24 mouse cellular contexts compared by ENCODE assay signal in the genomic region with DNA sequence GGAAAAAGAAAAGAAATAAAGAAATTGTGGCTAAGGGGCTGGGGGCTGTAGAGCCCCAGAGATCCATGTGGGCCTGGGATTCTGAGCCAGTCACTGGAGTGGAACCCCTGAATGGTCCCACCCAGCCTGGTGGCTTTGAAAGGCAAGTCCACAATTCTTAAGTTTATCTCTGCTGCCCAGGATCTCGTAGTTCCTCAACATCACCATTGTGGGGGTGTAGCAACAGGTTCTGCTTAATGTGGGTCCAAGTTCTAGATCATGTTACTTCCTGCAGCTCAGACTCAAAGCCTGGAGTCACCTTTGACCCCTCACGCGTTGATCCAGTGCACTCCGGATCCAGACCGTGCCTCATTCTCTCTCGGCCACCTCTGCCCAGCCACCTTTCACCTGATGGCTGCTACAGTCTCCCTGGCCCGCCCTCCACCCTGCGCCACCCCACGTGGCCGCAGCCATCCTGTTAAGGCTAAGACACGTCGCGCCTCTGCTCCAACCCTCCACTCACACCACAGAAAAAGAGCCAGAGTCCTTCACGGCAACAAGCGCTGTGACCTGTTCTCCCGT. TPM values are rescaled to one million over a fixed set of nuclear protein-coding genes. Genes with fewer than 3 reads are reported as not detected.
DNase-seq lines count a peak whose midpoint lies in the region; ATAC-seq and TF ChIP-seq lines count a peak whose summit lies in the region.
"Had no signal": no experiment of that assay in that cellular context is flagged by ENCODE, and none has a peak within 500 bp of the region (broad histone marks: within the 10 kb centered on the region; RNA-seq: fewer than 3 reads in every experiment).

No protein-coding gene starts in this region.

- no peaks in the 10 kb centered on the region for H3K79me2 ChIP-seq in heart, adult 2 months (replicated peaks; ENCODE audit: control insufficient read depth, insufficient read depth, low read length)

- peak overlapping the region; percentile 80 for H3K27ac ChIP-seq in heart, adult 2 months
- no peak overlapping the region for H3K27ac ChIP-seq in kidney, embryonic 16.5 days (ENCODE audit: low read length)
- peak overlapping the region; percentile 78; the same call in 1 of the 2 replicates for H3K27ac ChIP-seq in kidney, embryonic 15.5 days
- H3K27ac ChIP-seq in stomach, postnatal 0 days (replicated peaks): peak overlapping the region; percentile 72
- H3K27ac ChIP-seq: forebrain, embryonic 12.5 days; limb, embryonic 13.5 days; liver, embryonic 14.5 days; midbrain, embryonic 13.5 days had no signal

- peaks cover 30% of the 10 kb centered on the region for H3K4me1 ChIP-seq in heart, adult 2 months (ENCODE audit: control insufficient read depth, insufficient read depth, low read length)
- peaks cover 71% of the 10 kb centered on the region for H3K4me1 ChIP-seq in kidney, embryonic 16.5 days (ENCODE audit: insufficient read depth, low read length)
- H3K4me1 ChIP-seq in kidney, embryonic 15.5 days: peaks cover 75% of the 10 kb centered on the region
- H3K4me1 ChIP-seq in stomach, postnatal 0 days (replicated peaks; ENCODE audit: control insufficient read depth, insufficient read depth): peaks cover 19% of the 10 kb centered on the region

- intact Hi-C loops in heart, adult 2 months (cut with DNase I): no loop called here

- 82% methylated on average over 16 of the region's 16 CpGs for WGBS in heart, adult 2 months
- WGBS in kidney, embryonic 16.5 days: 62% methylated on average over 16 of the region's 16 CpGs
- 71% methylated on average over 16 of the region's 16 CpGs for WGBS in kidney, embryonic 15.5 days
- WGBS in stomach, postnatal 0 days: 75% methylated on average over 16 of the region's 16 CpGs

- H3K9ac ChIP-seq in heart, adult 2 months (ENCODE audit: low read depth, low read length): no peak overlapping the region
- no peak overlapping the region for H3K9ac ChIP-seq in kidney, embryonic 16.5 days (replicated peaks; ENCODE audit: low read length)
- H3K9ac ChIP-seq in kidney, embryonic 15.5 days: no peak overlapping the region
- no peak overlapping the region for H3K9ac ChIP-seq in stomach, postnatal 0 days (ENCODE audit: low read length)
- H3K9ac ChIP-seq: forebrain, embryonic 12.5 days; limb, embryonic 13.5 days; liver, embryonic 14.5 days; midbrain, embryonic 13.5 days had no signal

- no peaks in the 10 kb centered on the region for H3K9me3 ChIP-seq in kidney, embryonic 16.5 days (ENCODE audit: low read length)
- no peaks in the 10 kb centered on the region for H3K9me3 ChIP-seq in kidney, embryonic 15.5 days (replicated peaks)
- no peaks in the 10 kb centered on the region for H3K9me3 ChIP-seq in stomach, postnatal 0 days (ENCODE audit: control insufficient read depth, low read length)
- H3K9me3 ChIP-seq: forebrain, embryonic 12.5 days; hindbrain, embryonic 10.5 days; limb, embryonic 13.5 days; midbrain, embryonic 13.5 days had no signal

- no peak overlapping the region for H3K4me3 ChIP-seq in heart, adult 2 months
- no peak overlapping the region for H3K4me3 ChIP-seq in kidney, embryonic 16.5 days (ENCODE audit: low read length)
- no peak overlapping the region for H3K4me3 ChIP-seq in kidney, embryonic 15.5 days (replicated peaks)
- H3K4me3 ChIP-seq in stomach, postnatal 0 days (ENCODE audit: low read depth, low read length): no peak overlapping the region
- H3K4me3 ChIP-seq: forebrain, embryonic 12.5 days; hindbrain, embryonic 10.5 days; limb, embryonic 13.5 days; midbrain, embryonic 13.5 days had no signal

- H3K36me3 ChIP-seq in heart, adult 2 months (ENCODE audit: control insufficient read depth, insufficient read depth, low read length): peaks cover 2% of the 10 kb centered on the region
- no peaks in the 10 kb centered on the region for H3K36me3 ChIP-seq in kidney, embryonic 16.5 days (ENCODE audit: insufficient read depth, low read length)
- H3K36me3 ChIP-seq in kidney, embryonic 15.5 days: no peaks in the 10 kb centered on the region
- peaks cover 3% of the 10 kb centered on the region; the same call in 1 of the 2 replicates for H3K36me3 ChIP-seq in stomach, postnatal 0 days (ENCODE audit: control insufficient read depth, insufficient read depth, low read length)
- H3K36me3 ChIP-seq: forebrain, embryonic 12.5 days; hindbrain, embryonic 10.5 days; limb, embryonic 13.5 days; midbrain, embryonic 13.5 days had no signal

- no peak for TF ChIP-seq POLR2A in heart, adult 2 months (IDR thresholded peaks at IDR 0.05; ENCODE audit: insufficient read depth, low read depth, low read length)

- H3K4me2 ChIP-seq in kidney, embryonic 16.5 days (replicated peaks; ENCODE audit: low read depth, low read length): no peak overlapping the region
- H3K4me2 ChIP-seq in kidney, embryonic 15.5 days: no peak overlapping the region
- H3K4me2 ChIP-seq in stomach, postnatal 0 days (replicated peaks; ENCODE audit: low read depth): no peak overlapping the region
- H3K4me2 ChIP-seq: forebrain, embryonic 12.5 days; limb, embryonic 13.5 days; midbrain, embryonic 13.5 days had no signal

- DNase-seq in heart, adult 2 months: no peak
- DNase-seq in heart, adult 8-10 months (ENCODE audit: low spot score): no peak
- DNase-seq in kidney, adult 18-20 months: peak; percentile 56
- peak; percentile 72 for DNase-seq in stomach, postnatal 0 days (ENCODE audit: low spot score)
- no peak for DNase-seq in frontal cortex, postnatal 10 days (ENCODE audit: low spot score in 2 of 2)
- no peak for DNase-seq in spleen, postnatal 14 days (ENCODE audit: low spot score in 2 of 2)
- DNase-seq: cerebellum, adult 9-10 months; embryo, embryonic 11 days; right cerebral cortex, postnatal 25 days; thymus, adult 18-20 months had no signal

- no peak for ATAC-seq in kidney, embryonic 16.5 days (ENCODE audit: low FRiP score, low TSS enrichment)
- ATAC-seq in kidney, embryonic 15.5 days (replicated peaks; ENCODE audit: low FRiP score): no peak
- peak; percentile 53 for ATAC-seq in stomach, postnatal 0 days (ENCODE audit: low FRiP score, low TSS enrichment)
- ATAC-seq: midbrain, embryonic 13.5 days had no signal

- no peak for TF ChIP-seq EP300 in heart, adult 2 months (IDR thresholded peaks at IDR 0.05; ENCODE audit: insufficient read depth, low read depth, low read length)
- TF ChIP-seq EP300 in stomach, postnatal 0 days (optimal IDR thresholded peaks at IDR 0.05): no peak

- no peaks in the 10 kb centered on the region for H3K27me3 ChIP-seq in heart, adult 2 months (ENCODE audit: control insufficient read depth, insufficient read depth, low read length)
- H3K27me3 ChIP-seq in kidney, embryonic 16.5 days (ENCODE audit: insufficient read depth, low read length): no peaks in the 10 kb centered on the region
- H3K27me3 ChIP-seq in kidney, embryonic 15.5 days: peaks cover 25% of the 10 kb centered on the region
- no peaks in the 10 kb centered on the region for H3K27me3 ChIP-seq in stomach, postnatal 0 days (ENCODE audit: control insufficient read depth, insufficient read depth, low read length)

- no peak for TF ChIP-seq CTCF in heart, adult 2 months (IDR thresholded peaks at IDR 0.05)
- no peak for TF ChIP-seq CTCF in stomach, postnatal 0 days (IDR thresholded peaks at IDR 0.05; ENCODE audit: low read depth)

RNA-seq across cellular contexts. Expression of a gene that starts 5.4 kb away (rescaled TPM):
- 10 to 100 TPM; 56.4 to 68.6 TPM for total RNA-seq in heart, adult 2 months (2021)
- polyA plus RNA-seq in heart, adult 2 months (2012; rRNA removed): 61.9 and 84.0 TPM in 2 replicates
- total RNA-seq in heart, adult 8-10 months (2022): 10 to 100 TPM; 44.8 to 57.2 (median 49.5) TPM
- 71.2 and 93.4 TPM in 2 replicates for polyA plus RNA-seq in kidney, embryonic 16.5 days (2015; fragmentation: Nextera tagmentation; extraction: Ambion mirVana)
- polyA plus RNA-seq in kidney, embryonic 15.5 days (2015; fragmentation: Nextera tagmentation; extraction: Ambion mirVana): 51.0 and 62.7 TPM in 2 replicates
- polyA plus RNA-seq in stomach, postnatal 0 days (2015; fragmentation: Nextera tagmentation; extraction: Ambion mirVana): 123 and 131 TPM in 2 replicates

RNA-seq across cellular contexts. Expression of a gene that starts 30.3 kb away (rescaled TPM):
- not detected for total RNA-seq in heart, adult 2 months (2021)
- polyA plus RNA-seq in heart, adult 2 months (2012; rRNA removed): 0.23 and 0.27 TPM in 2 replicates
- not detected for total RNA-seq in heart, adult 8-10 months (2022)
- 0.19 and 0.31 TPM in 2 replicates for polyA plus RNA-seq in kidney, embryonic 16.5 days (2015; fragmentation: Nextera tagmentation; extraction: Ambion mirVana)
- polyA plus RNA-seq in kidney, embryonic 15.5 days (2015; fragmentation: Nextera tagmentation; extraction: Ambion mirVana): 0.17 and 0.62 TPM in 2 replicates
- polyA plus RNA-seq in stomach, postnatal 0 days (2015; fragmentation: Nextera tagmentation; extraction: Ambion mirVana): 0.39 and 0.73 TPM in 2 replicates
- total RNA-seq: gastrocnemius, postnatal 4 days; megakaryocyte progenitor cell, adult 5-6 weeks had no signal
- polyA plus RNA-seq: limb, embryonic 13.5 days; liver, embryonic 14.5 days had no signal

RNA-seq across cellular contexts. Expression of a gene that starts 52.7 kb away (rescaled TPM):
- not detected for total RNA-seq in heart, adult 2 months (2021)
- polyA plus RNA-seq in heart, adult 2 months (2012; rRNA removed): not detected in 2 replicates
- not detected for total RNA-seq in heart, adult 8-10 months (2022)
- 1.2 and 2.6 TPM in 2 replicates for polyA plus RNA-seq in kidney, embryonic 16.5 days (2015; fragmentation: Nextera tagmentation; extraction: Ambion mirVana)
- polyA plus RNA-seq in kidney, embryonic 15.5 days (2015; fragmentation: Nextera tagmentation; extraction: Ambion mirVana): 0.26 and 0.39 TPM in 2 replicates
- polyA plus RNA-seq in stomach, postnatal 0 days (2015; fragmentation: Nextera tagmentation; extraction: Ambion mirVana): not detected in 2 replicates
- total RNA-seq: adrenal gland, postnatal 4 days; gastrocnemius, postnatal 4 days; left cerebral cortex, adult 8-10 months; megakaryocyte progenitor cell, adult 5-6 weeks had no signal
- polyA plus RNA-seq: forebrain, embryonic 12.5 days; limb, embryonic 13.5 days; liver, embryonic 14.5 days; lung, embryonic 16.5 days; neural tube, embryonic 14.5 days; urinary bladder, adult 2 months had no signal

Comparison
In these comparisons a context has a peak if more than half of its experiments do, and no peak if none do; other contexts are left out.
1. DNase-seq: peak in kidney, adult 18-20 months (single experiment) and stomach, postnatal 0 days (single experiment); none in heart, adult 2 months (0 of 2), heart, adult 8-10 months (single experiment), frontal cortex, postnatal 10 days (0 of 2) and spleen, postnatal 14 days (0 of 2).